Mouse (Mus musculus) hindlimb bud, embryonic 11.5 days (tissue): ENCODE results near the gene Spg7.

Experiments
- DNase-seq: peaks from one replicate; pipeline ENCODE4 v3.0.0-alpha.2; 2012; ENCODE audit warnings: low read depth, low spot score; ENCODE audit errors: extremely low spot score

Gene Spg7

DNA sequence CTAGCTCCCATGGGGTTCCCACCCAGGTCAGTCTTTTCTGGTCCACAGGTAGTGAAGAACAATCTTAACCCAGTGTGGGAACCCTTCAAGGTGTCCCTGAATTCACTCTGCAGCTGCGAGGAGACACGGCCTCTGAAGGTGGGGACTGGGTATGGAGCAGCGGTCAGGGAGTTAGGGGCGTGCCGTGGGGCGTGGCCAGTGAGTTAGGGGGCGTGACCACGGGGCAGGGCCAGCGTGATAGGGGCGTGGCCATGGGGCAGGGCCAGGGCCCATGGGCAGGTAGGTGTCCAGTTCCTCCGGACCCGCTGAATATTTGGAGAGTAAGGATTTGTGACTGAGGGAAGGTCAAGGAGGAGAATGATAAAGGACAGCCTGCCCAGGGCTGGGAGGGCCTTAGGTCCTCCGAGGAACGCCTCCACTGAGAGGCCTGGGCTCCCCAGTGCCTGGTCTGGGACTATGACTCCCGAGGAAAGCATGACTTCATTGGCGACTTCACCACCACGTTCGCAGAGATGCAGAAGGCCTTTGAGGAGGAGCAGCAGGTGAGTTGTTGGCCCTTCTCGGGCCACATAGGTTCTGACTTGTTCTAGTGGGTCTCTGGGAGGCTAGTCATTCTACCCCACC, 63.6 kb downstream of the Spg7 start:
- DNase-seq = no peak

DNA sequence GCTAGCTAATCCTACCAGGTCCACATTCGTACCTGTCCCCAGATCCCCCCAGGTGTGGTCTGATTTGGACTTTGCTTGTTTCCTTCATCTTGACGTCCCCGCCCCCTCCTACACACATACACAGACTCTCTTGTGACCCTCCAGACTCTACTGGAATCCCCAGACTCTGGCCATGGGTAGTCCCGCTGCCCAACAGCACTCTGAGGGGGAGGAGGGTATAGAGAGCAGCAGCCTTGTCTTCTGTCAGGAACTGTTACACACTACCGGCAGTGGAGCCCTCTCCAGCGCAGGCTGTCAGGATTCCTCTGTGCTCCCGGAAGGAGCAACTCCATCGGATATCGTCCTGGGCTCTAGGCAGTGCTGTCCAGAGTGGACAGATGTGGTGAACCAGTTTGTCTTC, 68.3 kb downstream of the Spg7 start:
- no peak for DNase-seq

DNA sequence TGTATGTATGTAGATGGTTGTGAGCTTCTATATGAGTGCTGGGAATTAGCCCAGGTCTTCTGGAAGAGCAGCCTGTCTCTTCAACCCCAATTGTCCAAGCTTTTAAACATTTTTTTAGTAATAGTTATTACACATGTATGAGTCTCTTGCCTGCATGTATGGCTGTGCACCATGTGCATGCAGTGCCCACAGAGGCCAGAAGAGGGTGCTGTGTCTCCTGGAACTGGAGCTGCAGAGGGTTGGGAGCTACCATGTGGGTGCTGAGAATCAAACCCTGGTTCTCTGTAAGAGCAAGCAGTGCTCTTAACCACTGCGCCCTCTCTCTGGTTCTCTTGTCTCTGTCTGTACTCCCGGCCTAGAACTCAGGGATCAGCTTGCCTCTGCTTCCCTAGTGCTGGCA, 70.2 kb downstream of the Spg7 start:
- DNase-seq = no peak

DNA sequence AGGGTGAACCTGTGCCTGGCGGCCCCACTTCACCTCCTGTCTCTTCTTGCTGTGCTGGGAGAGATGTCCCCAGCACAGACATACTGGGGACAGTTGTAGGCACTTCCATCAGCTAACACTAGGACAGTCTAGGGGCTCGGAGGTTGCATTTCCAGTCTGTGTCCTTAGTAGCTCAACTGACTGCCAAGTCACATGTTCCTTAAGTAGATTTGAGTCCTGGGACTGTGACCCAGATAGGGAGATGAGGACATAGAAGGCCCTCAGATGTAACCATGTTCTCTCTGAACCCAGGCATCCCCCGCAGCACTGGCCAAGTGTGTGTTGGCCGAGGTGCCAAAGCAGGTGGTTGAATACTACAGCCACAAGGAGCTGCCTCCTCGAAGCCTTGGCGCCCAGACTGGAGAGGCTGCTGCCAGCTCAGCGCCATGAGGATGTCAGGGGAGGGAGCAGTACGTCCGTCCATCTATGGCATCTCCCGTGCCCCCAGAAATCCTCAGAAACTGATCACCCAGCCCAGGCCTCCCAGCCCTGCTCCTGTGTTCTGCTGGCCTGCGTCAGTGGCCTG, 71.5 kb downstream of the Spg7 start:
- DNase-seq = no peak

DNA sequence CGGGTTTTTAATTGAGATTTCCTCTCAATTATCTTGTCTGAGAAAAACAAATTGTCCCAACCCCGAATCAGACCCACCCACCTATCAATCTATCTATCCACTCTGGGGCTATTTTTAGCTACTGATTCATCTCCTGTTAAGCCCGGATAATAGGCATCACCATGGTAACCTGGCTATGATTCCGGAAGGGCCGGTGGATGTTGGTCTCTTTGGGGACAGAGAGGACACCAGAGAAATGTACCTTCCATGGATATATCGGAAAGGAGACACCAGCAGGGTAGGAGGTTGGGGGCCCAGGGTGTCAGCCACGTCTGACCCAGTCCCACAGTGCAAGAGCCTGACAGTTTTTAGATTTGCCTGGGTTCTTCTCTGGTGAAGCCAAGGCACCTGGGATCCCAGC, 72.7 kb downstream of the Spg7 start:
- DNase-seq = no peak

DNA sequence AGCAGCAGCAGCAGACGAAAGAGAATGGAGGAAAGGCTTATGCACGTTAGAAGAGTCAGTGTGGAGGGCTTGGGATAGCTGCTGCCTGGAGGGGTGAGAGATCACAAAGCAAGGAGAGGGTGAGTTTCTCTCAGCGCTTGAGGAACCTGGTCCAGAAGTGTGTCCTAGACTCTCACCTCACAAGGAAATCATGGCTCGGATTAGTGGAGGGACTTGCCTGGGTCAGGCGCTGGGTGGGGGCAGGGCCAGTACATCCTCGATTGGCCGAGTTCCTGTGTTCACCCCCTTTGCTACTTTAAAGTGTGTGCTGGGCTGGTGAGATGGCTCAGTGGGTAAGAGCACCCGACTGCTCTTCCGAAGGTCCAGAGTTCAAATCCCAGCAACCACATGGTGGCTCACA, 73.1 kb downstream of the Spg7 start:
- no peak for DNase-seq

DNA sequence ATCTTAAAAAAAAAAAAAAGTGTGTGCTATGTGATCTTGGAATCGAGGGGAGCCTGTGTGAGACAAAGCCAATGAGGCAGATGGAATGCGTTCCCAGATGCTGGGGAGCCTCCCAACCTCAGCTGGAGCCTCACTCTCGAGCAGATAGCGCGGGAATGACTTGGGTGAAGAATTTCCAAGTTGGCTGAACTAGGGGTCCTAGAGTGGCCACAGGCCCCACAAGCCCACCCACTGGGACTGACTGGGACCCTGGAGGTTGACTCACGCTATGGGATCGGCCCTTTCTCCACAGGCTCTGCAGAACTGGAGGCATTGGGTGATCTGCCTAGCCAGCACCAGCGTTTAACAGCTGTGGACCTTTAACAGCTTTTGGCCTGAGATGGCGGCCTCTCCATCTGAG, 73.5 kb downstream of the Spg7 start:
- no peak for DNase-seq

DNA sequence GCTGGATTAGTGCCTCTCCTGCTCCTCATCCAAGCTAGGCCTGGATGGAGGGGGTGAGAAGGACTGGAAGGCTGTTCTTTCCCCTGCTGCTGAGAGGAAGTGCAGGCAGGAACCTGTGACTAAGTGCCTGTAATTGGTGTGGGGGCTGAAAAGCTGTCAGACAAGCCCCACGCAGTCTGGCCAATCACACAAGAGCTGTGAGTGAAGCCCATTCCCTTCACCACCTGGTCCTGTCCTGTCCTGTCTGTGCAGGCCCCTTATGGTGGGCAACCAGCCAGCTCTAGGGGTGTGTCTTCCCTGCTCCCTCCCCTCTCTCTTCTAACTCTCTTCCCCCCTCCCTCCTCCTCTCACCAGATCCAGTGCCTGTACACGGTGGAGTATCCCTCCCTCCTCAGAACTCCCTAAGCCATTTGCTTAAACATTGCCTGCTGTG, 74.9 kb downstream of the Spg7 start:
- no peak for DNase-seq

DNA sequence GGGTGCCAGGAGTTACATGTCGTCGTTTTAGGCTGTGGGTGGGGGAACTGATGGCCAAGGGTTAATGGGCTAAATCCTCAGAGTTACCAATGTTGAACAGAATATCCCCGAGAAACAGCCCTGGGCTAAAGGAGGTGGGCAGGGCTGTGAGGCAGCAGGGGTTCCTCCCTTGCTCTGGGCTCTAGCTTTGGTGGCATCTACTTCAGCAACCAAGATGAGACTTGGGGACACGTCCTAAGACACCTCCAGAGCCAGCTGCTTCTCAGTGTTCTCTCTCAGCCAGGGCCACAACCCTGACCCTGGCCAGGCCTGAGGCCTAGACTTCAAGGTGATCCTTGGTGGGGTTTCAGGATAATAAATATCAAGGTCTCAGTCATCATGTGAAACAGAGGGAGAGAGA, 76.0 kb downstream of the Spg7 start:
- no peak for DNase-seq

DNA sequence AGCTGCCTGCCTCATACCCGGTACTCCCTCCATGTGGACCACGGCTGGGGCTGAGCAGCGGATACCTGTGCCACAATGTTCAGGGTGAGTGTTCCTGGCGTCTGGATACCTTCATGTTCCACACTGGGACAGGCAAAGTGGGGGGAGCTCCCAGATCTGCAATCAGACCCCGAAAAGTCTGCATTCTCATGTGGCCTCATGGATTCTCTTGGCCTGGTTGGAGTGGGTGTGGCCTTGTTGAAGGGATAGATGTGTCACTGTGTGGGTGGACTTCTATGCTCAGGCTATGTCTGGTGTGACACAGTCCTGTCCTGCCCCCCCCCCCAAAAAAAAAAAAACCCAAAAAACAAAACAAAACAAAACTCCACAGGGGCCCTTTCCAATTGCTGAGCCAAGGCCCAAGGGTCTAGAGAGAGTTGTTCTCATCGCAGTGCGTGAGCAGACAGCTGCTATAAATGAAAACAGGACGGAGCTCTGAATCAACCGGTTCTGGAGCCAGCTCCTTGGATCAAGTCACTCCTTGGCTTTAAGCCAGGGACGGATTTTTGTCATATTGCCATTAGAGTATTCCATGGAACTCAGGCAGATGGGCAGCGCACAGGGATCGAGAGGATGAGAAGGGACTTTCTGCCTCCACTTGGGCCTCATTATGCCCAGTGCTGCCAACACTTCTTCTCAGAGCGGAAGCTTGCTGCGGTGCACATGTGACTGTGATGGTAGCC, 79.2 kb downstream of the Spg7 start:
- no peak for DNase-seq

DNA sequence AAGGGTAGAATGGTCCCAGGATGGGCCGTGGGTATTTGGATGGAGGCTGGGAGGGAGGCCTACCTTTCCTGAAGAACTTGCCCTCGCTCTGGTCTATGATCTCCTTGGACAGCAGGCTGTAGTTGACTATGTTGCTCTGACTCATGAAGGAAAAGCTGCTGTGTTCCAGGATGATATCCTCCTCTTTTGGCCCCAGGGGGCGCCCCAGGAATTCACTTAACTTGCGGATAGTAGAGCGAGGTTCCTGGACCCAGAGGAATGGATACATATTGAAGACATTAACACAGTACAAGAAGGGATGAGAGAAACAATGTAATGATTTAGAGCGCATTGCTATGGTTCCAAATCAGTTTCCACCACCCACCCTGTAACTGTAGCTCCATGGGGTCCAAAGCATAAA, 82.5 kb downstream of the Spg7 start:
- no peak for DNase-seq

DNA sequence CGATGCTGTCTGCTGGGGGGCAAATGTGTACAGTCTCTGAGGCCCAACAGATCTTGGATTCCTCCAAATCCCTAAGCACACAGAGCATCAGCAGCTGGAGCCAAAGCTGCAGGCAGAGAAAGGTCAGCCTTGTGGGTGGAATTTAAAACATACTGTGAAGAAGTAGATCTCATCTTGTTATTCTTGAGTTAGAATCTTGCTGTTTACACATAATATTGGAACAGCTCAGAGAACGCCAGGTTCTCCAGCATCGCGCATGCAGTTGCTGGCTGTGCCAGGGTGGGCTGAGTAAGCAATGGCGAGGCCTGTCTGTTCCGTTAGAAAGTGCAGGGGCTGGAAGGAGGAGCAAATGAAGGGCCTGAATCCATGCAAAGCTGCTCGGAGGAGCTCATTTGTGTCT, 83.6 kb downstream of the Spg7 start:
- DNase-seq = no peak
